Mouse (Mus musculus) liver, embryonic 11.5 days (tissue): ENCODE results near the gene Macrod1. TPM values are rescaled to one million over a fixed set of nuclear protein-coding genes. Genes with fewer than 3 reads are reported as not detected.
"Not testable (repeated sequence)": the region's sequence is repeated elsewhere in the genome, so short reads cannot be mapped to it uniquely, and the experiment has no call there.

Experiments used
- ATAC-seq: fragments of 200-750 bp; cut with Nextera tagmentation; replicated peaks from 2 replicates; pipeline ENCODE4 v1.8.0; 2017; ENCODE audit warnings: moderate number of reproducible peaks, mild to moderate bottlenecking, moderate TSS enrichment, moderate library complexity; ENCODE audit not compliant: low FRiP score
- DNase-seq: peaks from one replicate; pipeline ENCODE4 v3.0.0-alpha.2; 2017; ENCODE audit warnings: low spot score
- H3K27ac ChIP-seq: fragments of 300-500 bp; sonication (generic); 2 replicates; pipeline ENCODE4 v1.5.1; 2014; ENCODE audit warnings: mild to moderate bottlenecking, low read depth, low read length, control low read depth
- H3K27me3 ChIP-seq: fragments of 300-500 bp; sonication (generic); replicated peaks from 2 replicates; pipeline ENCODE4 v1.6.1; 2014; ENCODE audit warnings: low read length, mixed read lengths; ENCODE audit not compliant: control insufficient read depth, insufficient read depth
- H3K36me3 ChIP-seq: fragments of 300-500 bp; sonication (generic); 2 replicates; pipeline ENCODE4 v1.6.1; 2014; ENCODE audit warnings: mild to moderate bottlenecking, low read length, moderate library complexity, mixed read lengths; ENCODE audit not compliant: control insufficient read depth, insufficient read depth
- H3K4me1 ChIP-seq: fragments of 300-500 bp; sonication (generic); replicated peaks from 2 replicates; pipeline ENCODE4 v1.6.1; 2014; ENCODE audit warnings: low read length, mixed read lengths; ENCODE audit not compliant: control insufficient read depth, insufficient read depth
- H3K4me2 ChIP-seq: fragments of 300-500 bp; sonication (generic); 2 replicates; pipeline ENCODE4 v1.6.1; 2014; ENCODE audit warnings: mild to moderate bottlenecking, control low read depth, moderate library complexity
- H3K4me3 ChIP-seq: fragments of 300-500 bp; sonication (generic); 2 replicates; pipeline ENCODE4 v1.5.1; 2014; ENCODE audit warnings: low read depth, low read length, control low read depth
- H3K9ac ChIP-seq: fragments of 300-500 bp; sonication (generic); 2 replicates; pipeline ENCODE4 v1.6.1; 2014; ENCODE audit warnings: low read depth, low read length, control low read depth
- H3K9me3 ChIP-seq: fragments of 300-500 bp; sonication (generic); 2 replicates; pipeline ENCODE4 v1.6.1; 2016; ENCODE audit warnings: low read length, inconsistent platforms, mixed read lengths; ENCODE audit not compliant: control insufficient read depth
- WGBS: fragments of 180-500 bp; shearing (Covaris S2); extraction: QIAGEN DNeasy Blood & Tissue Kit; methylation state at CpG from one replicate; pipeline ENCODE4 v1.1.7; 2014; 5-methylcytosine and 5-hydroxymethylcytosine counted together
- polyA plus RNA-seq: library from polyadenylated mRNA; unstranded; fragments of >200 nt; fragmentation: Nextera tagmentation; extraction: Ambion mirVana; gene quantifications from 2 replicates; pipeline ENCODE4 v1.2.1, GENCODE M21; 2014

The Macrod1 gene
- polyA plus RNA-seq, 1 experiment from 2014 or later: 5.9 TPM

DNA sequence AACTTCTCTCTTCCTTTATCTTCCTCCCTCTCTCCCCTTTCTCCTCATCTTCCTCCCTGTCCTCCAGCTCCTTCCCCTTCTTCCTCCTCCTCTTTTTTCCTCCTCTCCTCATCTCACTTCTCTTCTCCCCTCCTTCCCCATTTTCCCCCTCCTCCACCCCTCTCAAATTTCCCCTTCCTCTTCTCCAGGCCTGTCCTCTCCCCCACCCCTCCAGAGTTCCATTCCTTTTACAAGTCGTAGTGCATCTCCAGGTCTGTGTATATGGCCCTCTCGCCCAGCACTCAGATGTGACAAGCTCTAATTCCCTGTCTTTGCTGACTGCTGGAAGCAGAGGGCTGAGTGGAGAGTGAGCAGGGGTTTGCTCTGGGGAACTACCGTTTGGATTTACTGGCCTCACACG, 14.2 kb downstream of the Macrod1 start:
- ATAC-seq (no peak), DNase-seq (no peak)
- Histone ChIP-seq H3K9ac (no peak overlapping the region), H3K4me2 (no peak overlapping the region; the same call in 1 of the 2 replicates), H3K9me3 (no peaks in the 10 kb centered on the region), H3K4me3 (no peak overlapping the region), H3K27me3 (peaks cover 32% of the 10 kb centered on the region), H3K36me3 (no peaks in the 10 kb centered on the region), H3K27ac (no peak overlapping the region), H3K4me1 (peaks cover 25% of the 10 kb centered on the region)
- 14% methylated on average over 4 of the region's 4 CpGs for WGBS

DNA sequence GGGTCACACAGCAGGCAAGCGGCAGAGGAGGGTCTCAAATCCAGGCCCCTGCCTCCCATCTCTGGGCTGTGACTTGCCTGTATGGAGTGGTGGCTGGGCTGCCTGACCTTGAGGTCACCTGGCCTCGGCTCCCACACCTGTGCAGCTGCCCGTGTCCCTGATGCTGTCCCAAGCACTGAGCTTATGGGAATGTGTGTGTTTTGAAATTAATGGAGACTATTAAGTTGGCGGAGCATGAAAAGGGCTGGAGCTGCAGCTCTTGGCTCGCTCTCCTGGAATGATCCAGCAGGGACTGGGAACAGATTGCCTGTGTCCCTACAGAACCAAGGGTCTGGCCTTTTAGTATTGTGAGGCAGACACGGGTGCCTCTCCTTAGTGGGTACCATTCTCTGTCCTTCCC, 15.6 kb downstream of the Macrod1 start:
- Histone ChIP-seq H3K4me2 (no peak overlapping the region), H3K27ac (no peak overlapping the region), H3K4me1 (peaks cover 15% of the 10 kb centered on the region), H3K27me3 (peaks cover 32% of the 10 kb centered on the region), H3K4me3 (no peak overlapping the region), H3K9me3 (no peaks in the 10 kb centered on the region), H3K9ac (no peak overlapping the region), H3K36me3 (no peaks in the 10 kb centered on the region)
- ATAC-seq: no peak
- WGBS: 73% methylated on average over 6 of the region's 6 CpGs
- DNase-seq: no peak

DNA sequence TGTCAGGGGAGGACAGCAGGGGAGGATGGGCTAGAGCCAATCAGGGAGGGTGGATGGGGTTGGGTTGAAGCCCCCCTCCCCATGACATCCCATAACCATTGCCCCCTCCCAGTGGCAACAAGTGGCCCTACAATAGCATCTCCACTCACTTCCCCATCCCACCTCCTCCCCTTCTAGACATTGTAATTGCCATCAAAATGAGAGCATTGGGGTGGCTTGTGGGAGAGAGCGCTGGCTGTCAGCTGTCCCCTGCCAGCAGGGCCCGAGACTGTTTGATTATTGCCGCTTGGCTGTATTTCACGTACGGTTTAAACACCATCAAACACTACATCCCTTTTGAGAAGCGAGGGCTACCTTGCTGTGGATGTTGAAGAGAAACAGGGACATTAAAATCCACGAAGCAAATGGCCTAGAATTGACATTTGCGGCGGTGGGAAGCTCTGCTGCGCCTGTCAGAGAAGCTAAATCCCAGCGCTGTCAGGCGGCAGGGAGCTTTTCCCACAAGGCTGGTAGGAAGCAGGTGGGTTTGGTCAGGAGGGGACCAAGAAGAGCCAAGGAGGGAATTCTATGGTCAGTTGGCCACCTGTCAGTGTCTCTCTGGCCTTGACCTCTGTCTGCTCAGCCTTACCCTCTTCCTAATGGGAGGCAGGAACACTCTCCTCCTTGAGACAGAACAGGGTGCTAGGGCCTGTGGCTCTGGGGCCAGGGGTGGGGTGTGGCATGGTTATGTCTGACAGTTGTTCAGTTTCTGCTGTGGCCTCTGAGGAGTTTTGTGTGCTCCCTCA, 17.6 kb downstream of the Macrod1 start:
- Histone ChIP-seq H3K27ac (no peak overlapping the region), H3K36me3 (no peaks in the 10 kb centered on the region), H3K4me3 (no peak overlapping the region), H3K27me3 (peaks cover 23% of the 10 kb centered on the region), H3K4me1 (peaks cover 8% of the 10 kb centered on the region; the same call in 1 of the 2 replicates), H3K4me2 (no peak overlapping the region), H3K9me3 (no peaks in the 10 kb centered on the region), H3K9ac (no peak overlapping the region)
- WGBS: 62% methylated on average over 12 of the region's 12 CpGs
- ATAC-seq: no peak
- DNase-seq: no peak

- H3K9me3 ChIP-seq, H3K4me1 ChIP-seq, H3K4me3 ChIP-seq, H3K36me3 ChIP-seq, H3K9ac ChIP-seq, ATAC-seq, H3K27ac ChIP-seq, H3K4me2 ChIP-seq, DNase-seq: not testable (repeated sequence)
- peaks cover 12% of the 10 kb centered on the region for H3K27me3 ChIP-seq
- WGBS: 73% methylated on average over 11 of the region's 11 CpGs
These were observed 18.7 kb downstream of the Macrod1 start for GRCm38 (mm10) chr19:7075336-7075735.

DNA sequence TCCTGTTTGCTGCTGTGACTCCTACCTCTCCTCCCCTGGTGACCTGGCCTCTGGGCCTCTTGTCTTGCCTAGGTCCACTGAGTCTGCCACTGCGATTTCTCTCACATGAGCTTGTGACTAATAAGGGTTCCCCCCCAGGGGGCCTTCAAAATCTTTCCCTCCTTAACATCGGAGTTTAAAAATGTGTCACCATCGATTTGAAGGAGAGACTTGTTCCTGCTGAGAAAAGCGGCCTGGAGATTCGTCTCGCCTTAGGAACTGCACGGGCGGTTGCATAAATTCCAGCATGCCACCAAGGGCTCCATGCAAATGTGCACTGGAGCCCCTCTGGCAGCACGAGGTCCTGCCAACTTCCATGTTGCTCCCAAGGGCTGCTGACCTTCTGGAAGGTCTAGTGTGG, 21.1 kb downstream of the Macrod1 start:
- 73% methylated on average over 9 of the region's 9 CpGs for WGBS
- H3K27ac ChIP-seq: no peak overlapping the region
- H3K27me3 ChIP-seq: peaks cover 1% of the 10 kb centered on the region; the same call in 1 of the 2 replicates
- no peak for DNase-seq
- no peaks in the 10 kb centered on the region for H3K4me1 ChIP-seq
- no peak overlapping the region for H3K9ac ChIP-seq
- H3K4me2 ChIP-seq: no peak overlapping the region
- no peaks in the 10 kb centered on the region for H3K36me3 ChIP-seq
- no peak overlapping the region for H3K4me3 ChIP-seq
- H3K9me3 ChIP-seq: no peaks in the 10 kb centered on the region
- no peak for ATAC-seq

- DNase-seq (no peak), ATAC-seq (no peak)
- Histone ChIP-seq H3K9ac (no peak overlapping the region), H3K9me3 (no peaks in the 10 kb centered on the region), H3K4me3 (no peak overlapping the region), H3K36me3 (no peaks in the 10 kb centered on the region), H3K4me1 (no peaks in the 10 kb centered on the region), H3K27ac (no peak overlapping the region), H3K4me2 (no peak overlapping the region), H3K27me3 (no peaks in the 10 kb centered on the region; the same call in 1 of the 2 replicates)
- 80% methylated on average over 7 of the region's 7 CpGs for WGBS
These were observed 21.7 kb downstream of the Macrod1 start for GRCm38 (mm10) chr19:7078271-7078670.

GRCm38 (mm10) chr19:7081516-7082266, 25.1 kb downstream of the Macrod1 start:
- DNase-seq (no peak), ATAC-seq (no peak)
- Histone ChIP-seq H3K4me3 (no peak overlapping the region), H3K4me2 (no peak overlapping the region), H3K36me3 (no peaks in the 10 kb centered on the region), H3K4me1 (no peaks in the 10 kb centered on the region), H3K27me3 (peaks cover 2% of the 10 kb centered on the region), H3K9me3 (no peaks in the 10 kb centered on the region), H3K9ac (no peak overlapping the region), H3K27ac (no peak overlapping the region)
- WGBS: 66% methylated on average over 7 of the region's 7 CpGs

- Histone ChIP-seq H3K27ac (no peak overlapping the region), H3K9me3 (no peaks in the 10 kb centered on the region), H3K9ac (no peak overlapping the region), H3K4me1 (no peaks in the 10 kb centered on the region), H3K4me3 (no peak overlapping the region), H3K4me2 (no peak overlapping the region), H3K36me3 (no peaks in the 10 kb centered on the region), H3K27me3 (peaks cover 16% of the 10 kb centered on the region)
- ATAC-seq (no peak), DNase-seq (no peak)
- WGBS: 52% methylated on average over 14 of the region's 14 CpGs
These were observed 26.6 kb downstream of the Macrod1 start for GRCm38 (mm10) chr19:7083035-7083794.
